Mouse (Mus musculus) thymus, postnatal 36 days (tissue): ENCODE data around the gene Mpv17.

Experiments
- DNase-seq, 2 experiments: peaks; one replicate each; pipeline ENCODE4 v3.0.0; 2022; ENCODE audit warnings: mixed read lengths in 2 of 2

Gene Mpv17

GRCm38 (mm10) chr5:31154152-31154553 is at the start of gene Mpv17:
TSS of gene Mpv17 (minus strand) at chr5:31154251.
- DNase-seq = peak; percentile 70 to 75

- peak in 1 of 2 experiments; percentile 21 for DNase-seq
Measured at GRCm38 (mm10) chr5:31202933-31203332, 48.9 kb upstream of the Mpv17 start.

DNA sequence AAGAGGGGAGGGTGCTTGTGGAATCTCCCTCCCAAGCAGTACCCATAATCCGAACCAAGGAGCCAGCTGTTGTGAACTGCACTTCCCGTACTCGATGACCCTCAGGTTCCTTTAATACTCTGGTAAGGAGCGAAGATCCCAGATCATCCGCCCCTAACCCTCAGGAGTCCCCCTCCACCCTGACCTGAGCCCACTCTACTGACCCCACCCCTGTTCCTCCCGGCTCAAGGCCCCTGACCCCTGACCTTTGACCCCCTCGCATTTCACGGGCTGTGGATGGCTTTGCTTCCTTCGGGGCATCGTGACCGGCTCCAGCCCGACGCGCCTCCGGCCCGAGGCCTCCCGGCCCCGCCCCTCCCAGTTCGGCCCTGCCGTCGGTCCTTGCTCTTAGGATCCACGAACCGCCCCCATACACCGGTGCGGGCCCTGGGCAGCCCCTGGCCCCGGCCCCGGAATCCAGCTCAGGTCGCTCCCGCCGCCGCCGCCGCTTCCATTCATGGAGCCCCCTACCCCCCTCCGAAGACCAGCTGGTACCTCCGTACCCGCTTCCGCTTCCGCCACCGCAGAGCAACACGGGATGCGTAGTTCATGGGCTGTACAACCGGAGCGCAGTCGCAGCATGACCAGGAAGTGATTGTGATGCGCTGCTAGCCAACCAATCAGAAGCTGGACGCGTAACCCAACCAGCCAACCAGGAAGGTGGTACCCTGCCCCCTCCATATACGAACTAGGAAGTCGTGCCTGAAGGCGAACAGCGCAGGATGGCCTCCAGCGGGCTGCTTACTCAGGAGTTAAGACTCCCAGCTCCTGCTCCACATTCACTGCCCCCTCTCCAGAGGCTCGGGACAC is 47.9 kb upstream of the Mpv17 start, which contains the start of gene Zfp513:
Zfp513 (minus strand) TSS at position 562 of the 849 bp plus-strand sequence.
- DNase-seq = peak; percentile 90 to 96

GRCm38 (mm10) chr5:31201042-31201741 is 47.1 kb upstream of the Mpv17 start:
- DNase-seq = no peak

- peak in 1 of 2 experiments; percentile 41 for DNase-seq
Measured at GRCm38 (mm10) chr5:31200327-31200768, 46.3 kb upstream of the Mpv17 start.

DNA sequence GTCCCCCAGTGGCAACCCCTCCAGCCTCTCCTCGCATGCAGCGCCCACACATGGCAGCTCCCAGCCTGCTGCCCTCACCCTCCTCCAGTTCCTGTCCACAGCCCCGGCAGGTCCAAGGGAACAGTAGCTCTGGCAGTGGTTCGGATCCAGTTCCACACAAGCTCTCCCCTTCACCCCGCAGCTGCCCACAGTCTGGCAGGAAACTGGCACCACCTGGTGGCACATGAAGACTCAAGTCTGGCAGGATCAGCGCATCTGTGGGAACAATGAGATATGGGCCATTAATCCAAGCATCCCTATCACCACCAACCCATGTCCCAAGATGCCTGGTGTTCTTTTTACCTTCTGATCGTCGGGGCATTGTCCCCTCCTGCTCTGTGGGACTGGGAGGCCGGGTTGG is 45.8 kb upstream of the Mpv17 start:
- DNase-seq = peak; percentile 25 to 39

GRCm38 (mm10) chr5:31199321-31199892 is 45.4 kb upstream of the Mpv17 start:
- peak in 1 of 2 experiments; percentile 14 for DNase-seq

DNA sequence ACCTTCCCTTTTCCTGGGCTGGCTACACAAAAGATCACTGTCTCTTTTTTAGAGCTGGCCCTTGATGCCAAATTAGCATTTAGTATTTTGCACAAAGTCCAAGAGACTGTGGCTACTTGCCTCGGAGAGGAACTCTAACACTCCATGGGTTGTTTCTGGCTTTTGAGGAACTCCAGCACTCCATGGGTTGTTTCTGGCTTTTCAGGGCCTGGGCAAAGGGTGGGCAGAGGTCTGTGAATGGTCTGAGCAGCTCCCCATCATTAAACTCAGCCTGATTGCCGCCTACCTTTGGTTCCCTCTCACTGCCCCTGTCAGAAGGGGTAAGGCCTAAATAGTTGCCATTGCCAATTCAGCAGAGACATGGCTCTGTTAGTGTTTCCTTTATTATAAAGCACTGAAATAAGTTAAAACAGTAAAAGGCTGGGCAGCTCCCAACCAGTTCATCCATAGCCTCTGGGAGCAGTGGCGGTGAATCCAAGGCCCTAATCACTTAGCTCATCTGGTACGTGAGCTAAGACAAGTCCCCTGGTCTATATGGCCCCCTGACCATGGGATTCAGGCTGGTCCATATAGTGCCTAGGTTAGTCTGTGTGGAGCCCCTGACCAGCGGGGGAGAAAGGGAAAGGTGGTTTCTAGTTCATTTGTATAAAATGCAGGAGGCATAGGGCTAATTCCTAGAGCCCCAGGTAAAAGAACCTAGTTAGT is 44.7 kb upstream of the Mpv17 start:
- no peak for DNase-seq

GRCm38 (mm10) chr5:31198170-31198569 is 44.1 kb upstream of the Mpv17 start:
- DNase-seq = peak in 1 of 2 experiments; percentile 7

DNA sequence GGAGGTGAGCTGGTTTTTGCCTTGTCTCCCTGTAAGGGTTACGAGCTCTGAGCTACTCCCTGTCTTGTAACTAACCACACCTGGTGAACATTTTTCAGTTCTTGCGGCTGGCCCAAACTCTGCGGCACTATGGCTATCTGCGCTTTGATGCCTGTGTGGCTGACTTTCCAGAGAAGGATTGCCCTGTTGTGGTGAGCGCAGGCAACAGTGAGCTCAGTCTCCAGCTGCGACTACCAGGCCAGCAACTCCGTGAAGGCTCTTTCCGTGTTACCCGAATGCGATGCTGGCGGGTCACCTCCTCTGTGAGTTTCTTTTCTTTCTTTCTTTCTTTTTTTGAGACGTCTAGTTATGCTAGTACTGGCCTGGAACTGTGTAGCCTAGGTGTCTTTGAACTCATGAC is 43.0 kb upstream of the Mpv17 start:
- DNase-seq = no peak

DNA sequence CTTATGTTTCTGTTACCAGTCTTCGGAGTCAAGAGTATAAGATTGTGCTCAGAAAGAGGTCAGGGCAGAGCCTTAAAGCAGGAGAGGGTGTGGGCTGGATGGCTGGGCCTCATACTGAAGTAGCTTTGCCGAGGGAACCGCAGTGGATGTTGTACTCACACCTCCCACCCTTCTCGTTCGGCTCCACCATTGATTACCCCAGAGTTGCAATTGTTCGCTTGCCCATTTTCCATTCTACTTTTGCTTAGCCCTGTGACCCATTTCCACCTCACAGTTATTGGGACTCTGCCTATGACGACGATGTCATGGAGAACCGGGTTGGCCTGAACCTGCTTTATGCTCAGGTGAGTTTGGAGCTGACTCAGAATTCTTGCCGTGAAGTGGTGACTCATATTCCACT is 42.2 kb upstream of the Mpv17 start:
- no peak for DNase-seq

DNA sequence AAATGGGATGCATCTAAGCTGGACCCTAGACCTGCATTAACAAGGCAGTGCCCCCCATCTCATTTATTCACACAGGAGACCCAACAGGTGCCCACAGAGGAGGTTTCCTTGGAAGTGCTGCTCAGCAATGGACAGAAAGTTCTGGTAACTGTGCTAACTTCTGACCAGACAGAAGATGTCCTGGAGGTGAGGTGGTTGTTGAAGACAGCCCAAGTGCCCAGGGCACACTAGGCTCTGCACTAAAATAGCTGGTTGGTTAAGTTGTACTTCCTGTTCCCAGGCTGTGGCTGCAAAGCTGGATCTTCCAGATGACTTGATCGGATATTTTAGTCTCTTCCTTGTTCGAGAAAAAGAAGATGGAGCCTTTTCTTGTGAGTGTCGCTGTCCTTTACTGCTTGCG is 41.6 kb upstream of the Mpv17 start:
- DNase-seq = no peak

DNA sequence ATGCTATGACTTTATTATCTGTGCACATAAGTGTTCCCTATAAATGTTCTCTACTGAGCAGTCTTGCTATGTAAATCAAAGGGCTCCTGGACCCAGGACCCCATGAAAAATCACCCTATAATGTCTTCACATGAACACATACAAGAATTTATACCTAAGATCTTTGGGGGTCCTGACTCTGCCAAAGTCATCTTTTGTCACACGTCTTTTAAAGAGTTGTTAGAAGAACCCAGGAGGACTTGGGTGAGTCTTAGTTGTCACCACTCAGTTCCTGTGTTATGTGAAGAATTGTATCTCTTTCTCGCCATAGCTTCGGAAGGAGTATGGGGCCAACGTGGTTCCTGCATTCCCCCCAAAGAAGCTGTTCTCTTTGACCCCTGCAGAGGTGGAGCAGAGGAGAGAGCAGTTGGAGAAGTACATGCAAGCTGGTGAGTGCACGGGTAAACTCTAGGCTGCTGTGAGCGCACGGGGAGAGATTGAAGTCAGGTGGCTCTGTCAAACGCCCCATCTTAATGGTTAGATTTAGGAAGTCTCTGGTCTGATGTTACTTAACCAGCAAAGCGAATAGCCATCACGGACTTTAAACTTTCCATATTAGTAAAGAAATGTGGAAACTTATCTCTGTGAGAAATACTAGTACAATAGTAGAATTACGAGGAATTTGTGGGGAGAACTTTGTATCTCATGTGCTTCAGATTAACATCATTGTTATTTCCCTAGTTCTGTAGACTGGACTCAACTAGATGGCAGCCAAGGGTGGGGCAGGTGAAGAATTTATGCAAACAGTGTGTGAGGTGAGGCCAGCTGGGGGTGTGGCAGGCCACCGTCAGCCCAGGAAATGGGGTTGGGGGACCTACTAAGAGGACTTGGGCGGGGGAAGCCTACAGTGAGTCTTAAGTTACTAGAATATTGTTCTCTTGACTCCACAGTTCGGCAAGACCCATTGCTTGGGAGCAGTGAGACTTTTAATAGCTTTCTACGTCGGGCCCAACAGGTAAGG is 40.7 kb upstream of the Mpv17 start:
- DNase-seq = peak in 1 of 2 experiments; percentile 11

DNA sequence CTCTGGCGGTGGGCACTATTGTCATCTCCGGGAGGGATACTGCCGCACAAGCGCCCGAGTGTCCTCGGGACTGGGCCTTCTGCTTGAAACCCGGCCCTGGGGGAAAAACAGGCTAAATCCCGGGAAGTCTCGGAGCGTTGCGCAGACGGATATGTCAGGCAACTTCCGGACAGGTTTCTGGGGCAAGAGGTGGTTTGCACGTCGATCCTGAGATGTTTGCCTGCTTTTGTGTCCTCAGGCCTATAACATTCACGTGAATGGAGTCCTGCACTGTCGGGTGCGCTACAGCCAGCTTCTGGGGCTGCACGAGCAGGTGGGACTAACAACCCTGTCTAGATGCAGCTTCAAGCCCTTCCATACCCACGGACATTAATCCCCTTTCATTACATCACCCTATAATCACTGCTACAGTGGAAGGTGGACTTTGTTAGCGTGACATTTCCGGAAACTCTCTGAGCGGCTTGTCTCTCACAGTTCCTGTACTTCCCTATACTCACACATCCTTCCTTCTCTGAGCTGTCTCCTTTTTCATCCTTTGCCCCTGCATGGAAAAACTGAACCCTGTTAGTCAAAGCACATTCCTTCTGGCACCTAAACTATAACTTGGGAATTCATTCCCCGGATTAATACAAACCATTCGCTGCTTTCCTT is 39.7 kb upstream of the Mpv17 start:
- DNase-seq = no peak

GRCm38 (mm10) chr5:31192939-31193630 is 39.0 kb upstream of the Mpv17 start, which contains the start of the genes Snx17 and Eif2b4:
TSS of gene Snx17 (plus strand) at chr5:31193227.
TSS of gene Eif2b4 (minus strand) at chr5:31193430.
- peak; percentile 100 for DNase-seq

DNA sequence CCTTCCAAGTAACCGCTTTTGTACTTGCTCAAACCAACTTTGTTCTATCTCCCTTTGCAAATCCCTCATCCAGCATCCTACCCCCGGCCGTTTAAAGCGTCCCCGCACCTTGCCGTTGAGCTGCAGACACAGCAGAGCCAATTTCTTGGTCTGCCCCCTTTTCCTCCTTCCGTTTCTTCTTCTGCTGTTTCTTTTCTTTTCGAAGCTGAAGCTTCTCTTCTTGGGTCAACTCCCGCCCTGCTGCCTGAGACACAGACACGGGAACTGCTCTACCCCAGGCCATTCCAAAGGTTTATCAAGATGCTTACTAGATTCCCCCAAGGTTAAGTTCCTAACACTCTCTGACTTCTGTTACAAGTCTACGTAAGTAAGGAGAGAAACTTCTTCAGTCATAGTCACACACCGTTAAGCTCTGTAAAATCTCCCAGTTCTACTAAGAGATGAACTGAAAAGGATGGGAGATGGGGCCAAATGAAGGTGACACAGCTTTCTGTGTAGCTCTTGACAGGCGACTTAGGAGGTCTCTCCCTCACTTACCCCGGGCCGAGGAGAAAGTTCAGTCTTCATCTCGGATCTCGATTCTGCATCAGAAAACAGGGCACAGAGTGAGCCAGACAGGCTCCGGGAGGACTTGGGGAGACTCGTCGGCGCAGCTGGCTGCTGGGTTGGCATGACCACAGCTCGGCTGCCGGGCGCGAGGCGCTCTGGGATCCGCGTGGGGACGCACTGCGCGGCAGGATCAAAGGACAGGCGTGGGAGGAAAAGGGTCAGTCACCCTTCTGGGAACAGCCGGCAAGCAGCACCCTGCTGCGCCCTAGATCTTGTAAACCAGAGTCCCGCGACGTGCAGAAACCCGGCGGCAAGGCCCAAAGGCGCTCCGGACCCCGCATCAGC is 38.2 kb upstream of the Mpv17 start:
- DNase-seq = no peak

- DNase-seq = no peak
Measured at GRCm38 (mm10) chr5:31190201-31190600, 36.1 kb upstream of the Mpv17 start.

DNA sequence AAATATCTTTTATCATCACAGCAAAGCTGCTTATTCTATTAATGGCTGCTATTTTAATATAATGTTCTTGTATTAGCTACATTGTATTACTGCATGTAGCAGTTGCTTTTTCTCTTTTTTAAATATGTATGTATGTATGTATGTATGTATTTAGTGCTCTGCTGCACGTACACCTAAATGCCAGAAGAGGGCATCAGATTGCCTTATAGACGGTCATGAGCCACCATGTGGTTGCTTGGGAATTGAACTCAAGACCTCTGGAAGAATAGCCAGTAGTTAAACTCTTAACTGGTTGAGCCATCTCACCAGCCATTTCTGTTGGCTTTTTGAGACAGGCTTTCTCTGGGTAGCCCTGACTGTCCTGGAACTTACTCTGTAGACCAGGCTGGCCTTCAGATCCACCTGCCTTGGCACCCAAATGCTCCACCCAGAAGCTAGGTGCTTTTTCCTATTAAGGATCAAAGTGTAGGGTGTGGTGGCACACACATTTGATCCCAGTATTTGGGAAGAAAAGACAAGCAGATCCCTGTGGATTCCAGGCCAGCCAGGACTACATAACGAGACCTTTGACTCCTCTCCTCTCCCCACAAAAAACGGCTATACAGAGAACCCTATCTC is 34.3 kb upstream of the Mpv17 start:
- DNase-seq = peak in 1 of 2 experiments; percentile 9

DNA sequence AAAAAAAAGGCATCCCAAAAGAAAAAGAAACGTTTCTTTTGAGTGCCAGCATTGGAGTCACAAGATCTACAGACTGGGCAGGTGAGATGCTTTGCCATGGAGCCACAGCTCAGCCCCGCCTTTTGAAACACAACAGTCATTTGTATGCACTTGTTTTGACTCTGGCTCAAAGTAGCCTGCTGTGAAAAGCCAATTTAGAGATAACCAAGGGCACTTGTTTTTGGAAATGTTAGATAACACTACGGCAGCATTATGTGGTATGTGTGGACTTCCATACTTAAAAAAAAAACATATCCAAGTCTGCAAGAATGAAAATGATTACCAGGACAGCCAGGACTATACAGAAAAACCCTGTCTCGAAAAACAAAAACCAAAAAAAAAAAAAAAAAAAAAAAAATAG is 29.6 kb upstream of the Mpv17 start:
- no peak for DNase-seq
